Mouse (Mus musculus): Measurements from ENCODE around the gene Wtap. TPM values are rescaled to one million over a fixed set of nuclear protein-coding genes. Genes with fewer than 3 reads are reported as not detected.
"Not testable (repeated sequence)": the region's sequence is repeated elsewhere in the genome, so short reads cannot be mapped to it uniquely, and the experiment has no call there.

The Wtap gene
- 37.1 and 41.9 TPM in 2 replicates for polyA plus RNA-seq (2015; fragmentation: Nextera tagmentation; extraction: Ambion mirVana)

DNA sequence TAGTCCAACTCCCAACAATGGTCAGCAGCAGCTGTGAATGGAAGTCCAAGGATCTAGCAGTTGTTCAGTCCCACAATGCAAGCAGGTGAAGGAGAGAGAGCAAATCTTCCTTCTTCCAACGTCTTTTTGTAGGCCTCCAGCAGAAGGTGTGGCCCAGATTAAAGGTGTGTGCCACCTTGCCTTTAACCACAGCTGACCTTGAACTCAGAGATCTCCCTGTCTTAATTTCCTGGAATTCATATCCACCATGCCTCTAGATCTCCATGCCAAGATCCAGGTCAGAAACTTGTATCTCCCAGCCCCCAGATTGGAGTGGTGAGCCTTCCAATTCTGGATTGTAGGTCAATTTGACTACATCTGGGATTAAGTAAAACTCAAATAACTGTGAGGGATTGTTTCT is at the start of gene Wtap:
Wtap (minus strand) TSS at position 101 of the 400 bp plus-strand sequence.
- Histone ChIP-seq H3K9ac (peak within 1 kb of the TSS; percentile 100), H3K27me3 (no peaks in the 10 kb centered on the region)
- no peak for ATAC-seq (ENCODE audit: insufficient read depth)

DNA sequence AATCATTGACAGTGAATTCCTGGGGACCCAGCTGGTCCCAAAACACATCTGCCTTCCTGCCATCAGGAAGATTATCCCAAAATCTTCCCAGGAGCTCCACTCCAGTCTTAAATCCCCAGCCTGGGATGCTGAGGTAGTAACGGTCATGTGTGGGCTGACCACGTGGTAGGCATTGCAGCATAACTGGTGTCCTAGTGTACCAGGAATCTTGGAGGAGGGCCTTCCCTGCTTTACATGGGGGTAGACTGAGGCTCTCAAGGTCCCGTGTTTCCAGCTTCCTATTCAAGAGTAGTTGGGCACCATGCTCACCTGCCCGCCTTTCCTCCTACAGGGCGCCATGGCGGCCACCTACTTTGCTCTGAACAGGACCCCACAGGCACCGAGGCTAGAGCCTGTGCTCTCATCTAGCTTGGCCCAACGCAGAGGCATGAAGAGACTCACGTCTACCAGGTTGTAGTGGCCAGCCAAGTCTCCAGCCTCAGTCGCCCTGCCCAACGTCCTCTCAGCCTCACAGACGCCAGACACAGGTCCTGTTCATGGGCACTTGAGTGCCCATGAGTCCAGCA is 42.7 kb upstream of the Wtap start:
- not testable (repeated sequence) for H3K9ac ChIP-seq; H3K9me3 ChIP-seq (replicated peaks); H3K4me1 ChIP-seq (replicated peaks); H3K27ac ChIP-seq (replicated peaks); H3K27me3 ChIP-seq; H3K4me2 ChIP-seq; ATAC-seq (ENCODE audit: insufficient read depth); H3K4me3 ChIP-seq (replicated peaks); H3K36me3 ChIP-seq (replicated peaks)
- WGBS (ENCODE audit: insufficient replicate concordance) = 70% methylated on average over 4 of the region's 12 CpGs

More for the DNA sequence above, at the start of gene Wtap:
- no peaks in the 10 kb centered on the region for H3K9me3 ChIP-seq (replicated peaks)
- peak within 1 kb of the TSS; percentile 100 for H3K4me3 ChIP-seq (replicated peaks)
- peaks cover 23% of the 10 kb centered on the region for H3K4me1 ChIP-seq (replicated peaks)
- H3K36me3 ChIP-seq (replicated peaks) = no peaks in the 10 kb centered on the region
- H3K4me2 ChIP-seq = peak within 1 kb of the TSS; percentile 90
- peak within 1 kb of the TSS; percentile 100 for H3K27ac ChIP-seq (replicated peaks)
- WGBS (ENCODE audit: insufficient replicate concordance) = 59% methylated on average over 1 of the region's 1 CpGs

DNA sequence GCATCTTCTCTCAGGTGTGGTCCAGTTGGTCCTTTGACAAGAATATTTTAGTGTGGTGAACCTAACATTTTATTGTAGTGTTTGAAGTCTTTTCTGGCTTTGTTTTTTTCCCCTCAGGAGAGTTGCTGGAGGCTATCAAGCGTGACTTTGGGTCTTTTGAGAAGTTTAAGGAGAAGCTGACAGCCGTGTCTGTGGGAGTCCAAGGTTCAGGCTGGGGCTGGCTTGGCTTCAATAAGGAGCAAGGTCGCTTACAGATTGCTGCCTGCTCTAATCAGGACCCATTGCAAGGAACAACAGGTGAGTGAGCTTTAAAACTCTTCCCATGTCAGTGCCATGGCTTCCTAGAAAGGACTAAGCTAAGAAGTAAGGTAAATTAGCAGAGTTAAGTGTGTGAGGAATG is 19.3 kb upstream of the Wtap start:
- Histone ChIP-seq H3K9me3 (replicated peaks) (no peaks in the 10 kb centered on the region), H3K4me3 (replicated peaks) (no peak overlapping the region), H3K9ac (no peak overlapping the region), H3K4me2 (no peak overlapping the region), H3K27me3 (no peaks in the 10 kb centered on the region), H3K36me3 (replicated peaks) (peaks cover 55% of the 10 kb centered on the region), H3K4me1 (replicated peaks) (peaks cover 15% of the 10 kb centered on the region), H3K27ac (replicated peaks) (no peak overlapping the region)
- no peak for ATAC-seq (ENCODE audit: insufficient read depth)
- 69% methylated on average over 3 of the region's 3 CpGs for WGBS (ENCODE audit: insufficient replicate concordance)

DNA sequence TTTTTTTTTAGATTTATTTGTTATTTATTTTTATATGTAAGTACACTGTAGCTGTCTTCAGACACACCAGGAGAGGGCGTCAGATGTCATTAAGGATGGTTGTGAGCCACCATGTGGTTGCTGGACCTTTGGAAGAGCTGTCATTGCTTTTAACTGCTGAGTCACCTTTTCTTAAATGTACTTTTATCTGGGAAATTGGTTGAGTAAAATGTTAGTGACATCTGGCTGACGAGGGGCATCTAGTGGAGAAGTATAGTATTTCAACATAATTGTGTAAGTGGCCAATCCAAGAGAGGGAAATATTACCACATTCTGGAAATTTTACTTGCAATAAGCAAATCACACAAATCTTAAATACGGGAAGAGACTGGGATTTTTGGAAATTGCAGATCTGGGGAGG is 15.9 kb upstream of the Wtap start:
- Histone ChIP-seq H3K4me2 (peak overlapping the region; percentile 93; the same call in 1 of the 2 replicates), H3K9ac (no peak overlapping the region), H3K27me3 (no peaks in the 10 kb centered on the region), H3K9me3 (replicated peaks) (no peaks in the 10 kb centered on the region), H3K4me3 (replicated peaks) (no peak overlapping the region), H3K4me1 (replicated peaks) (peaks cover 30% of the 10 kb centered on the region), H3K27ac (replicated peaks) (no peak overlapping the region), H3K36me3 (replicated peaks) (peaks cover 41% of the 10 kb centered on the region)
- WGBS (ENCODE audit: insufficient replicate concordance) = 14% methylated on average over 3 of the region's 3 CpGs
- no peak for ATAC-seq (ENCODE audit: insufficient read depth)

DNA sequence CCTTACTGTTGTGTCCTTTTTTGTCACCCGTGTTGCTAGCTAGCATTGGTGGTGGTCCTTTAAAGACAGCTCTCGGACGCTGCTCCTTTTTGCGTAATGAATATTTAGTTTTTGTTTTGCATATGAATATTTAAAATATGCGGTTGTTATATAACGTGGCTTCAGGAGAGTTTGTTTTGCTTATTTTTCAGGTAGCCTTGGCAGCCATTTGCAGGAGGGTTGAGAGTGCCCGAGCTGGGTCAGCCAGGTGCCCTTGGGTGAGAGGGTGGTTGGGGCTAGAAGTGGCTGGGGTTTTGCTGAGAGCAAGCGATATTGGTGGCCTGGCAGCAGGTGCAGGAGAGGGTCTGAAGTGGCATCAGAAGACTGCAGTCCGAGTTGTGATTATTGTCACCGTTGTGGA is 14.6 kb upstream of the Wtap start:
- 2% methylated on average over 10 of the region's 10 CpGs for WGBS (ENCODE audit: insufficient replicate concordance)
- Histone ChIP-seq H3K4me1 (replicated peaks) (peaks cover 30% of the 10 kb centered on the region), H3K27ac (replicated peaks) (peak overlapping the region; percentile 94), H3K9me3 (replicated peaks) (no peaks in the 10 kb centered on the region), H3K4me2 (peak overlapping the region; percentile 93), H3K36me3 (replicated peaks) (peaks cover 29% of the 10 kb centered on the region), H3K9ac (peak overlapping the region; percentile 88), H3K27me3 (no peaks in the 10 kb centered on the region), H3K4me3 (replicated peaks) (peak overlapping the region; percentile 88)
- ATAC-seq (ENCODE audit: insufficient read depth) = no peak

DNA sequence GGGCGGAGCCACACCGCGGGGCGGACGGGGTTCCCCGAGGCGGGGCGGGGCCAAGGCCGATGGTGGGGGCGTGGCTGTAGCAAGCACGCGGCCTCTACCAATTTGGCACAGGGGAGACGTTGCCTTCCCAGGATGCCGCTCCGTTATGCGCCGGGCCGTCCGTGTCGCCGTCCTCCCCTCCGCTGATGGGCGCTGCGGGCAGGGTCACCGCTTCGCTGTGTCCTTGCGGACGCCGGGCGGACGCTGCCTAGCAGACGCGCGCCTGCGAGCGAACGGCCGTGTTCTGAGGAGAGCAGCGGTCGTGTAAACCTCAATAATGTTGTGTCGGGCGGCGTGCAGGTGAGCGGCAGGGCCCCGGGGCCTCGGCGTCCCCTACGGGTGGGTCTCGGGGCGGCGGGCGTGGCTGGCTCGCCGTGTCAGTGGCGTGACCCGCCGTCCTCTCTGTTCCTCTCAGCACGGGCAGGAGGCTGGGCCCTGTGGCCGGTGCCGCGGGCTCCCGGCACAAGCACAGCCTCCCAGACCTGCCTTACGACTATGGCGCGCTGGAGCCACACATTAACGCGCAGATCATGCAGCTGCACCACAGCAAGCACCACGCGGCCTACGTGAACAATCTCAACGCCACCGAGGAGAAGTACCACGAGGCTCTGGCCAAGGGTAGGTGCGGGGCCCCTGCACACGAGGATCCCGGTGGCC is 13.9 kb upstream of the Wtap start:
- under 1% methylated on average over 76 of the region's 76 CpGs for WGBS (ENCODE audit: insufficient replicate concordance)
- Histone ChIP-seq H3K4me2 (peak overlapping the region; percentile 93), H3K9ac (peak overlapping the region; percentile 88), H3K4me3 (replicated peaks) (peak overlapping the region; percentile 88), H3K27me3 (no peaks in the 10 kb centered on the region), H3K27ac (replicated peaks) (peak overlapping the region; percentile 94), H3K4me1 (replicated peaks) (peaks cover 30% of the 10 kb centered on the region), H3K9me3 (replicated peaks) (no peaks in the 10 kb centered on the region), H3K36me3 (replicated peaks) (peaks cover 22% of the 10 kb centered on the region)
- ATAC-seq (ENCODE audit: insufficient read depth) = peak; percentile 99

DNA sequence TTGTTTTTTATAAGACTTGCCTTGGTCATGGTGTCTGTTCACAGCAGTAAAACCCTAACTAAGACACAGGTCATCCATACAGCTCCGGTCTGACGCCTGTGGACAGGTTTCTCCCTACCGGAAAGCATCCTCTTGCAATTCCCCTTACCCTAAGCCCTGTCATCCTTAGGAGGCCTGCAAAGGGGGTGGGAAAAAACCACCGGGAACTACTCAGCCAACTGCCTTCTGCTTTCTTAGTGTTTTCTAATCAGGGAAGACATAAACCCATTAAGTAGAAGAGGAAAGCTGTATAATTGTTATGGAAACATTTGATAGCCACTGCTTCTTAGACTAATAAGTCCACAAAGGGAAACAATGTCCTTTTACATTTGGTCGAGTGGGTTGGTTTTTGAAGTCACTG is 13.0 kb upstream of the Wtap start:
- H3K27ac ChIP-seq (replicated peaks) = no peak overlapping the region
- peak overlapping the region; percentile 88 for H3K4me3 ChIP-seq (replicated peaks)
- 55% methylated on average over 5 of the region's 5 CpGs for WGBS (ENCODE audit: insufficient replicate concordance)

DNA sequence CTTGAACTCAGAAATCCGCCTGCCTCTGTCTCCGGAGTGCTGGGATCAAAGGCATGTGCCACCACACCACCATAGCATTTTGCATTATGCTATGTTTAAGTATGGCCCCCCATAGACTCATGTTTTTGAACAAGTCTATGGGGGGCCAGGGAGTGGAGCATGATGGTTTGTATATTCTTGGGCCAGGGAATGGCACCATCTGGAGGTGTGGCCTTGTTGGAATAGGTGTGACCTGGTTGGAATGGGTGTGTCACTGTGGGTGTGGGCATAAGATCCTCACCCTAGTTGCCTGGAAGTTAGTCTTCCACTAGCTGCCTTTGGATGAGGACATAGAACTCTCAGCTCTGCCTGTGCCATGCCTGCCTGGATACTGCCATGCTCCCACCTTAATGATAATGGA is 12.6 kb upstream of the Wtap start, which contains the start of gene Sod2:
Sod2 (plus strand) TSS at position 301 of the 400 bp plus-strand sequence.
- Histone ChIP-seq H3K27ac (replicated peaks) (peak within 1 kb of the TSS; percentile 94), H3K4me2 (peak within 1 kb of the TSS; percentile 93), H3K4me1 (replicated peaks) (peaks cover 30% of the 10 kb centered on the region), H3K36me3 (replicated peaks) (peaks cover 11% of the 10 kb centered on the region; the same call in 1 of the 2 replicates), H3K4me3 (replicated peaks) (peak within 1 kb of the TSS; percentile 88), H3K9ac (0 out of 2 replicates have a peak within 1 kb of the TSS, but pooled peaks have one; percentile 6)
- H3K27me3 ChIP-seq; H3K9me3 ChIP-seq (replicated peaks); ATAC-seq (ENCODE audit: insufficient read depth): not testable (repeated sequence)
- WGBS (ENCODE audit: insufficient replicate concordance) = 92% methylated on average over 2 of the region's 2 CpGs

More for the DNA sequence above, 13.0 kb upstream of the Wtap start:
- Histone ChIP-seq H3K4me1 (replicated peaks) (peaks cover 30% of the 10 kb centered on the region), H3K27me3 (no peaks in the 10 kb centered on the region), H3K9me3 (replicated peaks) (no peaks in the 10 kb centered on the region), H3K9ac (0 out of 2 replicates have a peak overlapping the region, but pooled peaks have one; percentile 6), H3K36me3 (replicated peaks) (peaks cover 15% of the 10 kb centered on the region), H3K4me2 (peak overlapping the region; percentile 93)
- no peak for ATAC-seq (ENCODE audit: insufficient read depth)

DNA sequence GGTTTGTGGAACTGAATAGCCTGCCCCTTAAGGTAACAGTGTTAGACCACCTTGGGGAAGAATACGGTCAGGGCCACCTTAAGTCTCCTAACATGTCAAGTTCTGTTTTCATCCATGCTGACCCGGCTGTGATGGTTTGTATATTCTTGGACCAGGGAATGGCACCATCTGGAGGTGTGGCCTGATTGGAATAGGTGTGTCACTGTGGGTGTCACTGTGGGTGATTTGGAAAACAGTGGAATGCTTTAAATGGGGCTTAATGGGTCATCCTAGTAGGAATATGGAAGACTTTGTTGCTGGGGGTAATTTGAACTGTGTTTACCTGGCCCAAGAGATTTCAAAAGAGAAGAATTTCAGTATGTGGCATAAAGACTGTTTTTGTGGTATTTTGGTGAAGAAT is 10.5 kb upstream of the Wtap start:
- not testable (repeated sequence) for ATAC-seq (ENCODE audit: insufficient read depth); H3K4me3 ChIP-seq (replicated peaks); H3K36me3 ChIP-seq (replicated peaks); H3K27me3 ChIP-seq; H3K4me2 ChIP-seq; H3K9me3 ChIP-seq (replicated peaks); H3K27ac ChIP-seq (replicated peaks); H3K9ac ChIP-seq
- H3K4me1 ChIP-seq (replicated peaks) = peaks cover 24% of the 10 kb centered on the region
- WGBS (ENCODE audit: insufficient replicate concordance) = 58% methylated on average over 2 of the region's 2 CpGs

DNA sequence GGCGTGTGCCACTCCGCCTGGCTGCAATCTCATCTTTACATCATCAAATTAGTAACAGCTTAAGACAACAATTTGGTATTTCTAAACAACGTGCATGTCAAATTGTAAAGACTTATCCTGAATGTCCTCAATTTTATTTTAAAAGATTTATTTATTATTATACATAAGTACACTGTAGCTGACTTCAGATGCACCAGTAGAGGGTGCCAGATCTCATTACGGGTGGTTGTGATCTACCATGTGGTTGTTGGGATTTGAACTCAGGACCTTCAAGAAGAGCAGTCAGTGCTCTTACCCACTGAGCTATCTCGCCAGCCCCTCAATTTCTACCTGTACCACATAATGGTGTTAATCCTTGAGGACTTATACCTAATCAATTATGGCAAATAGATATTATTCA is 8.3 kb upstream of the Wtap start:
- H3K27ac ChIP-seq (replicated peaks); H3K9ac ChIP-seq; H3K4me1 ChIP-seq (replicated peaks); H3K36me3 ChIP-seq (replicated peaks); H3K27me3 ChIP-seq; H3K4me2 ChIP-seq; ATAC-seq (ENCODE audit: insufficient read depth); H3K9me3 ChIP-seq (replicated peaks); H3K4me3 ChIP-seq (replicated peaks): not testable (repeated sequence)
- 76% methylated on average over 5 of the region's 5 CpGs for WGBS (ENCODE audit: insufficient replicate concordance)

DNA sequence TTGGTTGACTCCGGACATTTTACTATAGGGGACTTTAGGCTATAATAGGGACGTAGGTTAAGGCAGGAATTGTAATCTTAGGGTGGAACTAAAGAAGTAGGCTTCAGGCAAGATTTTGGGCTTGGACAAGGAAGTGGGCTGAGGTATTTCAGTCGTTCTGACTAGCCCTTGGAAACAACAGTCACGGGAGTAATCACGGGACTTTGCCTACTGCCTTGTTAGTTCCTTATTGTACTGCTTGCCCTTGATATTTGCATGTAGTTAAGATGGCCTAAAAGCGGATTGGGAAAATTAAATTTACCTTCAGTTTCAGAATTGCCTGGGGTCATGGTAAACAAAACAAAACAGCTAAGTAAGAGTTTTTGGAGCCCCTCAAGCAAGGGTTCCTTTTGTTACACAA is 5.1 kb upstream of the Wtap start:
- H3K4me3 ChIP-seq (replicated peaks) = no peak overlapping the region
- no peaks in the 10 kb centered on the region for H3K4me1 ChIP-seq (replicated peaks)
- H3K9ac ChIP-seq = no peak overlapping the region
- no peak for ATAC-seq (ENCODE audit: insufficient read depth)
- no peak overlapping the region for H3K4me2 ChIP-seq
- 55% methylated on average over 6 of the region's 6 CpGs for WGBS (ENCODE audit: insufficient replicate concordance)
- no peak overlapping the region for H3K27ac ChIP-seq (replicated peaks)
- H3K9me3 ChIP-seq (replicated peaks) = no peaks in the 10 kb centered on the region
- no peaks in the 10 kb centered on the region for H3K36me3 ChIP-seq (replicated peaks)
- no peaks in the 10 kb centered on the region for H3K27me3 ChIP-seq

Measured in liver, embryonic 15.5 days (tissue).